Mouse (Mus musculus) gonadal fat pad, adult 2 months (tissue): Measurements from ENCODE around the gene Bicdl2. TPM values are rescaled to one million over a fixed set of nuclear protein-coding genes. Genes with fewer than 3 reads are reported as not detected.

ENCODE experiments used
- DNase-seq: peaks from one replicate; pipeline ENCODE4 v3.0.0-alpha.2; 2012; ENCODE audit warnings: low read depth
- polyA plus RNA-seq: library from polyadenylated mRNA; depleted of rRNA; stranded (reverse); fragments of >200 nt; gene quantifications from 2 replicates; pipeline ENCODE4 v1.2.3, GENCODE M21; 2012

The Bicdl2 gene
- polyA plus RNA-seq, 1 experiment, result 1.7 TPM

GRCm38 (mm10) chr17:23674271-23674952 is 14.1 kb downstream of the Bicdl2 start:
- no peak for DNase-seq

DNA sequence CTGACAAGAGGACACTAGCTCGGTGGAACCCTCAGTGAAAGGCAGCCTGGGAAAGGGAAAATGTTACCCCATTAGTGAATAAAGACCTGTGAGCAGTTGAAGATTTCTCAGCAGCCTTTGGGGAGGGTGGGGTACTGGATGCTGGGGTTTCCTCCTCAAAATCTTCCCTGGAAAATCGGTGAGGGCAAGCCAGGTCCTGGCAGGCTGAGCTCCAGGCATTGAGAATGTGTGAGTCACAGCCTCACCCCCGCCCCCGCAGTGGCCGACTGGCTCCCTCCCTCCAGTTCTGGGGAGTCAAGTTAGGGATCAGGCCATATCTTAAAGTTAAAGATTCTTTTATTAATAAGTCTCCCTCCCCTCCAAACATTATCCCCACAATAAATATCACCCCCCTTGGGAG is 14.8 kb downstream of the Bicdl2 start:
- no peak for DNase-seq

- DNase-seq, result no peak
Measured at GRCm38 (mm10) chr17:23675564-23676281, 15.4 kb downstream of the Bicdl2 start.

DNA sequence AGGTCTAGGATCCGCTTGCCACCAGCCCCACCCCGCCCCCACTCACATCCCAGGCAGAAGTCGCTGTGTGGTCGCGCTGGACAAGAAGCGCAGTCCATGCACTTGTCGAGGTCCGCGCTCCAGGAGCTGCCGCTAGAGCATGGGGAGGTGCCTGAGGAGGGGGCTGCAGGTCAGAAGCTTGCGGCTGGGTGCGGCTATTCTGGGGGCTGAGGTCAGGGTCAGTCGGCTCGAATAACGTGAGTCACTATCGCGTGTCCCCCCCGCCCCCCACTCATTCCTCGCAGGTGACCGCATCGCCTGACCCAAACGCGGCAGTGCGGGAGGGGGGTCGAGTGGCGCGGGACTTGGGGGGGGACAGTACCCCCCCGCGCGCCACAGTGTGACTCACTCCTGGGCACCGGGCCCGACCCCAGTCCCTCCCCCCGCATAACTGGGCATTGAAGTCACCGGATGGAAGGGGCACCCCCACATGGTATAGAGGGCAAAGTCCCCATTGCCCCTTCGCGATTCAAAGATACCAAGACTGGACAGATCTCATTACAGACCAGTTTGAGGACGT is 16.2 kb downstream of the Bicdl2 start:
- DNase-seq, result no peak

DNA sequence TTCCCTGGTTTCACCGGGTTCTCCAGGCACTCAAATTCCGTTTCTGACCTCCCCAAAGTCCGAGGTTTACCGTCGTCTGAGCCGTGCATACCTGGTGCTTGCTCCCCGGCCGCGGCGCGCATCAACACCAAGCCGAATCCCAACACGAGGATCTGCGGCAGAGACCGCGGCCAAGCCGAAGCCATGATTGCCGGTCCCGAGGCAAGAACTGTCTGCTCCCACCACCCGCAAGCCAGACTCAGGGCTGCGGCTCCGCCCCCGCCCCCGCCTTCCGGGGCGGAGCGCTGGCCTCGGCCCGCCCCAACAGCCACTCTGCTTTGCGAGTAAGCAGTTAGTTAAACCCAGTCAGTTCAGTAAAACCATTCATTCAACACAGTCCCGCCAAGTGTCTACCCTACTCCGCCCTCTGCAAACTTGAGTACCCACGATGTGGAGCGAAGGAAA is 17.0 kb downstream of the Bicdl2 start, which contains the start of gene Tnfrsf12a:
Gene Tnfrsf12a (minus strand): TSS at position 233 of the 444 bp plus-strand sequence.
- DNase-seq, result no peak

DNA sequence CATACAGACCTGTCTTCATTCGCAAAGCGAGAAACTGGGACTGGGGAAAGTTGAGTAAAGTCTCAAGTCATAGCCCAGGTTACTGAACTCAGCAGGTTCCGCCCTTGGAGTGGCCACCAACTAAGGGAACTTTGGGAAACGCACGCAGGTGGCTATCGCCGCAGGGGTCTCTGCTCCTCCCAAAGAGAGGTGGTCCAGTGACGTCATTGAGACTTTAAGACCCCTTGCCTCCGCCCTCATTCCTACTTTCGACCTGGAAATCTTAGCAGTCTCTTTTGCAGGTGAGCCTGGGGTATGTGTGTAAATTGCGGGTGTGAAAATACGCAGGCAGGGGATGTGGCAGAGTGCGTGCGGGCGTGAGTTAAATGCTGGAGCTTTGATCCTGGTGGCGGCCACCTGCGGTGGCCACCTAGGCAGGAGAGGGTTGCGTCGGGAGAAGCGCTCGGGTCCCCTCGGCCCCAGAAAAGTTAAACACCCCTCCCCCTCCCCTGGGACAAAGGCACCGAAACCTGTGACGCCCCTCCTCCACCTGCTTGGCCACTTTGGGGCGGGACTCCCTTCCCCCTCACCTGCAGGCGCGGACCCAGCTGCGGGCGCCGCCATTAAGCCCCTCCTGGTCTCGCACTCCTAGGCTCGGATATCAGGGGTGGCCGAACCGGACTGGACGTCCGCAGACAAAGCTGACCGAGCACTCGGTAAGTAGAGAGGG is 19.0 kb downstream of the Bicdl2 start, which contains the start of gene Cldn6:
Gene Cldn6 (plus strand): TSS at position 123 of the 709 bp plus-strand sequence.
- no peak for DNase-seq

DNA sequence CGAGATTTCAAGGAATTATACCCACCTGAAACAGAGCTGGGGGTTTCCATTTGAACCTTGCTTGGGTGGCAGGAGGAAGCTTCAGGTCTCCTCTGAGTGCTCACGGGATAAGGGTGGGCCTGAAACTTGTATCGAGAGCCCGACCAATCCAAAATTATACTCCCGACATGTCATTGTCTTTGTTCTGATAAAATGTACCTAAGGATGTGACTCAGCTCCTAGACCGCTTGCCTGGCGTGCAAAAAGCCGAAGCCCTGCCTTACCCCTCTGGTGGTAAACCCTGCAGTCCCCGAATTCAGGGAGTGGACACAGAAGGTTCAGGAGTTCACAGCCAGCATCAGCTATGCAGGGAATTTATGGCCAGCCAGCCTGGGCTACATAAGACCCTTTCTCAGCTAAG is 20.0 kb downstream of the Bicdl2 start:
- DNase-seq, result no peak

DNA sequence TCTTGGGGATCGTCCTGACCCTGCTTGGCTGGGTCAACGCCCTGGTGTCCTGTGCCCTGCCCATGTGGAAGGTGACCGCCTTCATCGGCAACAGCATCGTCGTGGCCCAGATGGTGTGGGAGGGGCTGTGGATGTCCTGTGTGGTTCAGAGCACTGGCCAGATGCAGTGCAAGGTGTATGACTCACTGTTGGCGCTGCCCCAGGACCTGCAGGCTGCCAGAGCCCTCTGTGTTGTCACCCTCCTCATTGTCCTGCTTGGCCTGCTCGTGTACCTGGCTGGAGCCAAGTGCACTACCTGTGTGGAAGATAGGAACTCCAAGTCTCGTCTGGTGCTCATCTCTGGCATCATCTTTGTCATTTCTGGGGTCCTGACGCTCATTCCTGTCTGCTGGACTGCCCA is 20.8 kb downstream of the Bicdl2 start:
- no peak for DNase-seq

DNA sequence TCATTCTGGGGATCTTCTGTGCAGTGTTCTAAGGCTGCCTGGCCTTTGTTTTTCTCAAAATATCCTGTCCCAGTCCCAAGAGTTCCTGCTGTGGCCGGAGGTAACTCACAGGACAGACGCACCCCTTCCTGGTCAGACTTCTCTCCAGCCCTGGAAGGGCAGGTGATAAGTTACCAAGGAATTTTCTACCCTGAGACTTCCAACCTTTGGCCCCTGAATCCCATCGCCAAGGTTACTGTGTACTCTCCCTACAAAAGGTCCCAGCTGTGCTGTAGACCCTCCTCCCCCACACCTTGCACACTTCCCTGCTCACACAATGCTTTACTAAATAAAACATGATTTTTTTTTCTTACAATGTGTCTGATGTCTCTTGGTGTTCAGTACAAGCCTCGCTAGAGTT is 21.8 kb downstream of the Bicdl2 start:
- DNase-seq, result no peak

- DNase-seq, result no peak
Measured at GRCm38 (mm10) chr17:23682530-23682929, 22.2 kb downstream of the Bicdl2 start.

DNA sequence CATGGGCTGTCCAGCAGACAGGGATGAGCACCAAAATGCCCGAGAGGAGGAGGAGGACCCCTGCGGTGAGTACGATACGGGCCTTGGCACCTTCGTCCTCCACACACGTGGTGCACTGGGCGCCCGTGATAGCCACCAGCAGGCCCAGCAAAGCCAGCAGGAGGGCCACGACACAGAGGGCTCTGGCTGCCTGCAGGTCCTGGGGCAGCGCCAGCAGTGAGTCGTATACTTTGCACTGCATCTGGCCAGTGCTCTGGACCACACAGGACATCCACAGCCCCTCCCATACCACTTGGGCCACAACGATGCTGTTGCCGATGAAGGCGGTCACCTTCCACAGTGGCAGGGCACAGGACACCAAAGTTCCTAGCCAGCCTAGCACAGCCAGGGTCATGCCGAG is 22.9 kb downstream of the Bicdl2 start:
- no peak for DNase-seq

DNA sequence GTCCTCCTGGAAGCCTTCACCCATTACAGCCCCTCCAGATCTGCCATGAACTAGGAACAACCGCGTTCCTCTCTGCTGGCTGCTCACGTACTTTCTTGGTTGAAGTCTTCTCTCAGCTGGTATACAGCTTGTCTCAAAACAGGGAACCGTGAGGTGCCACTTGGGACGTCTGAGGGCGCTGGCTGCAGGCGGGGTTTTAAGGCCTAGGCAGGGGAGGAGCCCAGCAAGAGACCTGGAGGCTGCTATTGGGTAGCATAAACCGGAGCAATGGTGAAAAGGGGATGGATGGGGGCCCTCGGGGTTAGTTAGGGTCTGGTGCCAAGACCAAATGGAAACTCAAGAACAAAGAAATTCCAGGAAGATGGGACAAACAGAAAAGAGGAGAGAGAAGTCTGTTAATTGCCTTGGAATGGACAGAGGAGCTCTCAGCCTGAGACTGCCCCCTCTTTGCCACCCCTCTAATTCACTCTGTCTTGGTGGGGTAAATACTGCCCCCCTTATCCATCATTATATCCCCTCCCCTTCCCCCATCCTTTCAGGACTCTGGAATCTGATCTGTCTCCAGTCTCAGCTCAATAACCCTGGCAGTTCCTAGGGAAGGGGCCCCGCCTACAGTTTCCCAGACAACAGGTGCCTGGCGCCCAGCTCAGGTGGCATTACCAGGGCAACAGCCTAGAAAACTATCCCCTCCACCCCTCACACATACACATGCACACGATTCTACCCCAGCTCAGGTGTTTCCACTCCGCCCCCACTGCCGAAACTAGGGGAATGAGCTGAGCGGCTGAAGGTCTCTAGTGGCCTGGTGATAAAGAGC is 23.8 kb downstream of the Bicdl2 start, which contains the start of gene Cldn9:
Gene Cldn9 (minus strand): TSS at position 171 of the 817 bp plus-strand sequence.
- no peak for DNase-seq

DNA sequence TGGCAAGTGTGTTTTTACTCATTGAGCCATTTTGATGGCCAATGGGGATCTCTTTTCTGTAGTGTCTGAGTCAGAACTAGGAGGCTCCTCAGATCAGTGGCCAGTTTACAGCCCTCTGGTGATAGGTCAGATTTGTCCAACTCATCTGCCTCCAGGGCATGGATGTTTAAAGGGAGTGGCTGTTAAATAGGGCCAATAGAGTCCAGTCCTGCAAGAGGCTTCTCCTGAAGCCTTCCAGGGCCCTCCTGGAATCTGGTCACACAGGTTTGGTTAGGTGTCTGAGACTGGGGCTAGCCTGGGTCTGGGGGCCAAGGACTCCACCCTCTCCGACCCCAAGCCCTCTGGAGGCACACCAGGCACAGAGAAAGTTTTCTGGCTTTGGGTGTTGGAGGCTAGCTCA is 34.2 kb downstream of the Bicdl2 start:
- no peak for DNase-seq

DNA sequence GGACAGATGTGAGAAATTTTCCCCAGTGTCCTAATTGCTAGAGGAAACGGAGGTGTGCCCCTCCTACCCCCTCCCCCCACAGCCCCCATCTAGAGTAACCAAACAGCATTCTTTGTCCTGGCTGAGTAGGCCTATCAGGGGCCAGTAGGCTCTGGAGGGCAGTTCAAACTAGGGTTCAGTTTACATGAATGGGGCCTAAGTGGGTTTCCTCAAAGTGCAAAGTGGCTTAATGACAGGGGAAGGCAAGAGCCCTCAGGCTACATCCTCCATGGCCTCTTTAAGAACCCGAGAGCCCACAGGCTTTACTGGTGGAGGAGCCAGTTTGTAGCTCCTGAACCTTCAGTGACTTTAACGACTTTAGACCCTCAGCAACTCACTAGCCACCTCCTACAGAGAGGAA is 35.5 kb downstream of the Bicdl2 start:
- no peak for DNase-seq

GRCm38 (mm10) chr17:23699131-23700077 is 39.1 kb downstream of the Bicdl2 start:
- DNase-seq, result no peak

DNA sequence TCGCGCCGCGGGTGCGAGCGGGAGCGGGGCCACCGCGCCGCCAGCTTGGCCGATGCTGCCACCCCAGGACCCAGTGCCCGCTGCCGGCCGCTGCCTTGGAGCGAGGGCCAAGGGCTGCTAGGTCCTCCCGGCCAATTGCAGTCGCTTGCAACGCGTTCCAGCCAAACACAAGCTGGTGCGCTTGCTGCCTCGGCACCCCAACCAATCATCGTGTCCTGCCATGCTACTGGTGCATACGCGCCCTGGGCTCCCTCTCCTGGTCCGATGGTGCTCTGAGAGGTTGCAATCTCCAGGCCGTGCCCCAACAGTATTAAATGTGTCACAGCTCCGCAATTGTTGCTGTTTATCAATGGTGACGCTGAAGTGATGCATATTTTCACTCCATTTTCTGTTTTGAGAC is 39.8 kb downstream of the Bicdl2 start:
- DNase-seq, result no peak

- no peak for DNase-seq
Measured at GRCm38 (mm10) chr17:23703301-23703700, 43.0 kb downstream of the Bicdl2 start.

DNA sequence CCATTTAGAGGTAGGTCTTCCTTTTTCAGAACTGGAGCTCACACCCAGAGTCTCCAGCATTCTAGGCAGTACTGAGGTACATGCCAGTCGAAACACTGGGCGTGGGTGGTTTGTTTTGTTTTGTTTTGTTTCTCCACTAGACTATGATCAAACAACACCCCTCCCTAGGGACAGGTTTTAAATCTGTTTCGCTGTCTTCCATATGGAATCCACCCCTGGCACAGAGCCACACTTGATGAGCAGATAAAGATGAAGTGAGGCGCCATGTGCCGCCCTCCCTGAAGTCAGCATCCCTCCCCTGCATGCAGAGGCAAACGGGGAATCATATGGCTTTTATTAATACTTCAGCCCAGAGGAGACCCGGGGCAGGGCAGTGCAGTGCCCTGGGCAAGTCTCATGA is 44.4 kb downstream of the Bicdl2 start:
- DNase-seq, result no peak

DNA sequence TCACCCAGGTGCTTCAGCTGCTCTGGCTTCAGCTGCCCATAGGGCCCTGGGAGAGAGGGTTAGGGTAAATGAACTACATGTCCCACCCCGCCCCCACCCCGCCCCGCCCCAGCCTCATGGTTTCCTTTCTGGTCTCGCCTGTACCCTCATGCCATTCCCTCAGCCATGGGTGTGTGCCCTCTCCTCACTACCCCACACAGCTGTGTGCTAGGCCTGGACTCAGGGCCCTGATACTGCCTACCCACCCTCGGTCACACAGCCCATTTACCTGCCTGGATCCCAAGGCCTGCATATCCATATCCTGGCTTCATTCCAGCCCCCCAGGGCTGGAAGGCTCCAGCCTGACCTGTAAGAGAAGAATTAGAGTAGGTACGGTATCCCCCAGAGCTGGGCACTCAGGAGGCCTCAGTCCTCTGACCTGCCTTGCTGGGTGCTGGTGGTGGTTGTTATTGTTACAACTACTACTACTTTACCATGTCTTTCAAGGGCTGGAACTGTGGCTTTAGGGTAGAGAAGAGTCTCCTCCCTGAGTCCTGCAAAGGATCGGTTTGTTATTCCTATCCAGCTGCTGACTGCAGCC is 45.3 kb downstream of the Bicdl2 start:
- no peak for DNase-seq

DNA sequence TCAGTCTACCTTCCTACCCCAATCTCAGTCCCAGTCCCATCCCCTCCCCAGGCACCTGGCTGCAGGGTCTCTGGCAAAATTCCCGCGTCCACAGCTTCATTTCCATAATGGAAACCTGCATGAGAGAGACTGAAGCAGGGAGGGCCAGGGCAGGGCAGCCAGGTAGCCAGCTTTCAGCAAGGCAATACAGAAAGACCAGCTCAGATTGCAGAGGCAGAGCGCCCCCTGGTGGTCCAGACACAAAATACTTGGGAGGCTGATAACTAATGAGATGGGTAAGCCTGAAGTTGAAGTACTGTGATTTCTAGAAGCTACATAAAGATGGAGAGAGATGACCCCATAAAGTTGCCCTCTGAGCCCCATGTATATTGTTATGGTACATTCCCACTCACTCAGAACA is 45.9 kb downstream of the Bicdl2 start:
- no peak for DNase-seq
